Mouse (Mus musculus): ENCODE measurements around the gene Ccdc158. TPM values are rescaled to one million over a fixed set of nuclear protein-coding genes. Genes with fewer than 3 reads are reported as not detected.
A peak's percentile ranks its signal among the peaks of the same experiment; 100 is the strongest.

Gene Ccdc158
- polyA plus RNA-seq (2015; fragmentation: Nextera tagmentation; extraction: Ambion mirVana) = 0.47 and 0.52 TPM in 2 replicates

DNA sequence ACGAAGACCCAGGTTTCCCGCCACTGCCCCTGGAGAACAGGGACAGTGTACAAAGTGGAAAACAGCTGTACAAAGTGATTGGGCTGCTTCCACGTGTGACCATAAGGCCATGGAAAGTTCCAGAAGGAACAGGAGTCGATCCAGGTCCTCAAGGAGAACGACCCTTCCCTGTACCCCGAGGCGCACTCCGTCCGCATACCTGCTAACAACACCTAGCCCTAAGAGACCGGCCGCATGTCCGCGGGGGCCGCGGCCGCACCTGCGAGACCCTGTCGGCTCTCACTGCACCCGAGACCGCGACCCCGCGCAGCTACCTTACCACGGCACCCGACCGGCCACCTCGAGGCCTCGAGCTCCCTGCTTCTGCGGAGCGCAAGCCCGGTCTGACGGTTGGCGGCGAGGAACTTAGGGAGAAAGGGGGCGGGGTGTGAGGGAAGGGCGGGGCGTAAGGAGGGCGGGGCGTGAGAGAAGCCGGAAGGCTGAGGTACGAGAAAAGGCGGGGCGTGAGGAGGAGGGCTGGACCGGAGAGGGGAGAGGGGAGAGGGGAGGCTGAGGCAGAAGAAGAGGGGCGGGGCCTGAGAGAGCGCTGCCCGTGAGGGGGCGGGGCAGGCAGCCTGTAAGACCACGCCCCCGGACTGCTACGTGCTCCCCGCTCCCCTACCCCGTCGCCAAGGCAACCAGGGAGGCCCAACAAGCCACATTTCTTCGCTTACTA lies at the start of gene Ccdc158:
Ccdc158 (minus strand) TSS at position 413 of the 715 bp plus-strand sequence.
- ATAC-seq (ENCODE audit: low read depth) = peak; percentile 94
- H3K9ac ChIP-seq = peak within 1 kb of the TSS; percentile 61
- 13% methylated on average over 54 of the region's 55 CpGs for WGBS
- H3K36me3 ChIP-seq = no peaks in the 10 kb centered on the region
- H3K9me3 ChIP-seq = no peaks in the 10 kb centered on the region
- peak within 1 kb of the TSS; percentile 69 for H3K4me2 ChIP-seq
- peak within 1 kb of the TSS; percentile 44 for H3K4me3 ChIP-seq
- no peak within 1 kb of the TSS for H3K27ac ChIP-seq (replicated peaks)
- H3K4me1 ChIP-seq (replicated peaks) = peaks cover 12% of the 10 kb centered on the region
- H3K27me3 ChIP-seq = no peaks in the 10 kb centered on the region

DNA sequence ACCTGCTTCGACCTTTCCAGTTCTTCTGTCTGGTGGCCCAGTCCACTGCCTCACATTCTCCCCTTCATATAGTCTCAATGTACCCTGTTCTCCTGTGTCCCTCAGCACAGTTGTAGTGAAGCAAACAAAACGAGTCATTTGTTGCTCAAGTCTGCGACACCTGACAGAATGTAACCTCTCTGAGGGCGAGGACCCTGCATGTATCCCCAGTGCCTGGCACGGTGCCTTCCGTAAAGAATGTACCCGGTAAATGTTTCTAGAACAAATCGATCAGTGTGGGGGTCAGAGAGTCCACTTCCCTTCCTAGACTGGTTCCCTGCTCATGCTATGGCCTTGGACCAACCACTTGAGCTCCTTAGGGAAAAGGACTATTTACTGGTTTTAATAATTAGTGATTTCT lies 46.5 kb upstream of the Ccdc158 start:
- ATAC-seq (ENCODE audit: low read depth) = no peak
- H3K36me3 ChIP-seq = no peaks in the 10 kb centered on the region
- no peaks in the 10 kb centered on the region for H3K9me3 ChIP-seq
- H3K4me2 ChIP-seq = no peak overlapping the region
- H3K4me1 ChIP-seq (replicated peaks) = no peaks in the 10 kb centered on the region
- H3K9ac ChIP-seq = no peak overlapping the region
- H3K4me3 ChIP-seq = no peak overlapping the region
- WGBS = 92% methylated on average over 8 of the region's 8 CpGs
- no peak overlapping the region for H3K27ac ChIP-seq (replicated peaks)
- H3K27me3 ChIP-seq = no peaks in the 10 kb centered on the region

GRCm38 (mm10) chr5:92718856-92719255 lies 43.8 kb upstream of the Ccdc158 start:
- no peak overlapping the region for H3K4me3 ChIP-seq
- H3K9ac ChIP-seq = no peak overlapping the region
- no peaks in the 10 kb centered on the region for H3K36me3 ChIP-seq
- no peaks in the 10 kb centered on the region for H3K9me3 ChIP-seq
- H3K4me2 ChIP-seq = no peak overlapping the region
- no peaks in the 10 kb centered on the region for H3K27me3 ChIP-seq
- ATAC-seq (ENCODE audit: low read depth) = no peak
- no peaks in the 10 kb centered on the region; the same call in 1 of the 2 replicates for H3K4me1 ChIP-seq (replicated peaks)
- WGBS = 74% methylated on average over 3 of the region's 3 CpGs
- no peak overlapping the region for H3K27ac ChIP-seq (replicated peaks)

- no peak for ATAC-seq (ENCODE audit: low read depth)
- H3K4me3 ChIP-seq = no peak overlapping the region
- no peak overlapping the region for H3K27ac ChIP-seq (replicated peaks)
- no peak overlapping the region for H3K9ac ChIP-seq
- H3K4me2 ChIP-seq = no peak overlapping the region
- 75% methylated on average over 3 of the region's 3 CpGs for WGBS
- H3K9me3 ChIP-seq = no peaks in the 10 kb centered on the region
- H3K27me3 ChIP-seq = no peaks in the 10 kb centered on the region
- no peaks in the 10 kb centered on the region for H3K36me3 ChIP-seq
- H3K4me1 ChIP-seq (replicated peaks) = peaks cover 7% of the 10 kb centered on the region; the same call in 1 of the 2 replicates
Observed at GRCm38 (mm10) chr5:92717666-92718360, 42.7 kb upstream of the Ccdc158 start.

- Histone ChIP-seq H3K4me2 (no peak overlapping the region), H3K36me3 (no peaks in the 10 kb centered on the region), H3K27me3 (no peaks in the 10 kb centered on the region), H3K4me1 (replicated peaks) (peaks cover 19% of the 10 kb centered on the region; the same call in 1 of the 2 replicates), H3K9me3 (no peaks in the 10 kb centered on the region), H3K4me3 (no peak overlapping the region), H3K9ac (no peak overlapping the region), H3K27ac (replicated peaks) (no peak overlapping the region)
- ATAC-seq (ENCODE audit: low read depth) = no peak
- 85% methylated on average over 2 of the region's 2 CpGs for WGBS
Observed at GRCm38 (mm10) chr5:92715890-92716289, 40.8 kb upstream of the Ccdc158 start.

DNA sequence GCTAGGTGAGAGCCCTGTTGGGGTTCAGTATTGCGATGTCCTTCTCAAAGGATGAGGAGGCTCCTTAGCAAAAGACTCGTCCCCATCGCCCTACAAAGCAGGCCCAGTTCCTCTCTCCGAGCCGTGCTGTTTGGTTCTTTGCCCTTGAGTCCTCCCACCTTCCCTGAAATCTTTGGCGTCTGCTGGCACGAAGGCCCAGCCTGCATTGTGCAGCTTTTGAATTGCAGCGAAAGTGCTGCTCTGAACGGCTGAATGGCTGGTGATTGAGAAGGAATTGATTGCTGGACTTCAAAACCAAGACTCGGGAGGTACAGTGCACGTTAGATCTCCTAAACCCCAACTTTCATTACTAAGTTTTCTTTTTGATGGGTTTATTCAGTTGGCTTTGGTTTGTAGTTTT lies 40.2 kb upstream of the Ccdc158 start:
- H3K36me3 ChIP-seq = no peaks in the 10 kb centered on the region

DNA sequence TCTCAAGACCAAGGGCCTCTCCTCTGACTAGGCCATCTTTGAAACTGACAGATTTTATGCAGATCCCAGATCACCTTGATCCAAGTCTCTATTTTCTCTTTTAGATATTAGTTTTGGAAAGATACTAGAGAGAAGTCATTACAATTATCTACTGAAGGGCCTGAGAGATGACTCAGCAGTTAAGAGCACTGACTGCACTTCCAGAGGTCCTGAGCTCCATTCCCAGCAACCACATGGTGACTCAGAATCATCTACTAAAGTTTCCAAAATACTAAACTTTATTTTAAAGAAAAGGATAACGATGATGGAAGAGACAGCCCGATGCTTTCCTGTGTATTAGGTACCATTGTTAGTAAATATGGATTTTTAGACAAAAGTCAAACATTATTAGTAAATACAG lies 39.8 kb upstream of the Ccdc158 start:
- H3K27ac ChIP-seq (replicated peaks) = no peak overlapping the region
- ATAC-seq (ENCODE audit: low read depth) = no peak
- H3K9me3 ChIP-seq = no peaks in the 10 kb centered on the region
- no peaks in the 10 kb centered on the region for H3K36me3 ChIP-seq
- no peak overlapping the region for H3K4me3 ChIP-seq
- peaks cover 28% of the 10 kb centered on the region for H3K4me1 ChIP-seq (replicated peaks)
- no peaks in the 10 kb centered on the region for H3K27me3 ChIP-seq
- H3K4me2 ChIP-seq = no peak overlapping the region
- H3K9ac ChIP-seq = no peak overlapping the region
- 94% methylated on average over 2 of the region's 2 CpGs for WGBS

More for the DNA sequence above, 40.2 kb upstream of the Ccdc158 start:
- no peaks in the 10 kb centered on the region for H3K9me3 ChIP-seq
- H3K27me3 ChIP-seq = no peaks in the 10 kb centered on the region
- H3K27ac ChIP-seq (replicated peaks) = no peak overlapping the region
- H3K9ac ChIP-seq = no peak overlapping the region
- no peak overlapping the region for H3K4me2 ChIP-seq
- WGBS = 42% methylated on average over 11 of the region's 11 CpGs
- peaks cover 25% of the 10 kb centered on the region for H3K4me1 ChIP-seq (replicated peaks)
- no peak for ATAC-seq (ENCODE audit: low read depth)
- no peak overlapping the region for H3K4me3 ChIP-seq

DNA sequence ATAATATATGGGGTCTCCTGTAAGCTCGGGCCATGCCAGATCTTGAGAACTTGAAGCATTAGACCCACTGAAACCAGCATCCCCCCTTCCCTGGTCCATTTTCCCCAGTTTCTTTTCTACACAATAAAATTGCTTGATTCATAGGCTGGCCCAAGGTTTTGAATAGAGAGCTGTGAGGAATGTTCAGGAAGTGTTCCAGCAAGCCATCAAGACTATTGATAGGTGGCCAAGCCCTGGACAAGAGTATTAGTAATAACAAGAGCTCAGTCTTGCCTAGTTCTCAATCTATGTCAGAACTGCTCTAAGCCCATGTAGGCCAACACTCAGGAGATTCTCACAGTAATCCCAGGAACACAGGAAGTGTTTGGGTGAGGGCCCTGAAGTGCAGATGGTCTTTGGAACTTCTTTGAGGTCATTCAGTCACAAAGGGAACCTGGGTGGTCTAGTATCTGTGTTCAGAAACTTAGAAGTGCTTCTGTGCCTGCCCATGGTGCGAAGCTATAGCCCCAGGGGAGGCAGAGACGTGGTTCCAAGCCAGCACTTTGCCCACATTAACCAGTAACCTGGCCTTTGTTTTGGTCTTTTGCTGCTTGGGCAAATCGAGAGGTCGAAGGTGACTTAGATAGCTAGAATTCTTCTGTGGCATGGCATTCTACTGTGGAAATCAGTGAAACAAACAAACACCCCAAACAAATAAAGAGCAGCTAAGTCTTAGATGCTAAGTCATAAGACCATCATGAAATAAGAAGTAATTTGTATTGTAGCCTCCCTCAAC lies 37.7 kb upstream of the Ccdc158 start:
- no peak overlapping the region for H3K4me2 ChIP-seq
- ATAC-seq (ENCODE audit: low read depth) = no peak
- no peaks in the 10 kb centered on the region for H3K9me3 ChIP-seq
- H3K27me3 ChIP-seq = no peaks in the 10 kb centered on the region
- peaks cover 28% of the 10 kb centered on the region for H3K4me1 ChIP-seq (replicated peaks)
- H3K4me3 ChIP-seq = no peak overlapping the region
- H3K36me3 ChIP-seq = no peaks in the 10 kb centered on the region
- 77% methylated on average over 5 of the region's 5 CpGs for WGBS
- peak overlapping the region; percentile 4 for H3K27ac ChIP-seq (replicated peaks)
- no peak overlapping the region for H3K9ac ChIP-seq

DNA sequence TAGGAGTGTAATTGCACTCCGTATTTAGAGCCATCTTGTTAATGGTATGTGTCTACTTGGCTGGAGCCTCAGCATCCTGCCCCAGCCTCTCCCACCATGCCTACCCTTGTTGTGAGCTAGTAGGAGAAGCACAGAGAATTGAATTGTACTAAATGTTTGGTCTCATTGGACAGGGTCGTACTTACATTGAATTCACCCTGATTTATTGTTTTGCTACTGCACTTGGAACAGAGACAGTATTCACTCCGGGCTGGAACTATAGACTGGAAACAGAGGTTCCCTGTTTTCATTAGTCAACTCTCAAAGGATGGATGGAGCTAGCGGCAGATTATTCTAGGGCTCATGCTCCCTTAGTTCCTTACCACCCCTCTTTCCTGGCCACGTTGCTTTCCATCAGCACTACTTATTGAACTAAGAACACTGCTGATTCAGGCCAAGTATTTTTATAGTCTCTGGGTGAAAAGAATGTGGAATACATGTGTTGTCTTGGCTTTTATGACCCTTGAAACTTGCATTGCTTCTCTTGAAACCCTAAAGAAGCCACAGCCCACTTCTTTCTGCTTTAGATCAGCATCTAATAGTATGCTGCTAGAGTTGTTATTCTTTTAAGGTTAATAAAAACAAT lies 36.7 kb upstream of the Ccdc158 start:
- Histone ChIP-seq H3K9ac (no peak overlapping the region), H3K27me3 (no peaks in the 10 kb centered on the region), H3K4me1 (replicated peaks) (peaks cover 28% of the 10 kb centered on the region), H3K27ac (replicated peaks) (peak overlapping the region; percentile 42; the same call in 1 of the 2 replicates), H3K36me3 (no peaks in the 10 kb centered on the region), H3K9me3 (no peaks in the 10 kb centered on the region), H3K4me2 (no peak overlapping the region), H3K4me3 (no peak overlapping the region)
- ATAC-seq (ENCODE audit: low read depth) = peak; percentile 86
- 16% methylated on average over 5 of the region's 5 CpGs for WGBS

DNA sequence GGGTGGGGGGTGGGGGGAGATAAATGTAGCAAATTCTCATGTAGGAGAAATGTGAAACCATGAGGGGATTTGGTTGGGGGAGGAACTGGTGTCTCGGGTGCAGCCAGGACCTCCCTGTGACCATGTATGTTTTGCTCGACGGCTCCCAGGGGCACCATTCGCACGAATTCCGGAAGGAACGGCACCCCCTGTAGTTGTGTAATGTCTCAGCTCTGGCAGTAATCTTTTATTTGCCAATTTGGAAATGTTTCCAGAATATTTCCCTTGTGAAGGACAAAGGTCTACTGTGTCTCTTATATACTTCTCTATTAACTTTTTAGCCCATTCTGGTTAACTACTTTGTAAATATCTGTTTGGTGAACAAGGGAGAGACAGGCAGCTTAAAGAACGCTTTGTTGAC lies 35.7 kb upstream of the Ccdc158 start:
- no peak for ATAC-seq (ENCODE audit: low read depth)
- Histone ChIP-seq H3K27me3 (no peaks in the 10 kb centered on the region), H3K27ac (replicated peaks) (peak overlapping the region; percentile 42; the same call in 1 of the 2 replicates), H3K4me2 (no peak overlapping the region), H3K36me3 (no peaks in the 10 kb centered on the region), H3K9ac (no peak overlapping the region), H3K4me1 (replicated peaks) (peaks cover 28% of the 10 kb centered on the region), H3K4me3 (no peak overlapping the region), H3K9me3 (no peaks in the 10 kb centered on the region)
- WGBS = 58% methylated on average over 8 of the region's 8 CpGs

DNA sequence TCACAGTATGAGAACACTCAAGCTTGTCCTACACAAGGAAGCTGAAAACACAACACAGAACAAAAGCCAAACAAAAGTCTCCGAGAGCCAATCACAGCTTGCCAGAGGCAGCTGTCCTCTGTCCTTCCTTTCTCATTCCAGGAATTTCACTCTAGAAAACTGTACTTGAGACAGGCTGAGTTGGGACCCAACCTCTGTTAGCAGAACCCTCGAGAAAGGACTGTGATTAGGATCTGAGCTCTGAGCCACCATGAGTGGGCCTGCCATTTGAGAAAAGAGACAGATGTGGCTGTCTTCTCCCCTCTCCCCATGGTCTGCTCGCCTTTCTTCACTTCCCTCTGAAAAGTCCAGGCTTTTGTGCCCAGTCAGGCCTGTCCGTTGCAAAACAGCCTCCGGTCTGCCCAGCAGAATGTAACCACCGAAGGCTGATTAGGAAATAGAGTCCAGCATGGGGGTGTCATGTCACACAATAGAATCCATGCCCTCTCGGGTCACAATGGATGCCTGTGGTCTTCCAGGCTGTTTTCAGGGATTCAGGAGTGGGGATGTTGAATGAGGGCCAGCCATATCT lies 32.9 kb upstream of the Ccdc158 start:
- Histone ChIP-seq H3K27me3 (no peaks in the 10 kb centered on the region), H3K4me1 (replicated peaks) (peaks cover 24% of the 10 kb centered on the region), H3K36me3 (no peaks in the 10 kb centered on the region), H3K9me3 (no peaks in the 10 kb centered on the region), H3K4me2 (no peak overlapping the region), H3K4me3 (no peak overlapping the region), H3K27ac (replicated peaks) (no peak overlapping the region), H3K9ac (no peak overlapping the region)
- 33% methylated on average over 7 of the region's 7 CpGs for WGBS
- no peak for ATAC-seq (ENCODE audit: low read depth)
